Mouse (Mus musculus) intestine, postnatal 0 days (tissue): ENCODE results near the gene Ugt1a10. TPM values are rescaled to one million over a fixed set of nuclear protein-coding genes. Genes with fewer than 3 reads are reported as not detected.
A peak's percentile ranks its signal among the peaks of the same experiment; 100 is the strongest.

Experiments used
- ATAC-seq: fragments of 200-750 bp; cut with Nextera tagmentation; 2 replicates; pipeline ENCODE4 v1.8.0; 2017; ENCODE audit warnings: mild to moderate bottlenecking, moderate TSS enrichment, moderate library complexity
- H3K27ac ChIP-seq: fragments of 300-500 bp; sonication (generic); 2 replicates; pipeline ENCODE4 v1.5.1; 2014; ENCODE audit warnings: mild to moderate bottlenecking, low read depth, low read length, moderate library complexity
- H3K27me3 ChIP-seq: fragments of 300-500 bp; sonication (generic); replicated peaks from 2 replicates; pipeline ENCODE4 v1.6.1; 2014; ENCODE audit warnings: low read length, mixed read lengths; ENCODE audit not compliant: control insufficient read depth, insufficient read depth
- H3K36me3 ChIP-seq: fragments of 300-500 bp; sonication (generic); 2 replicates; pipeline ENCODE4 v1.6.1; 2014; ENCODE audit warnings: mild to moderate bottlenecking, moderate library complexity; ENCODE audit not compliant: control insufficient read depth, insufficient read depth
- H3K4me1 ChIP-seq: fragments of 300-500 bp; sonication (generic); replicated peaks from 2 replicates; pipeline ENCODE4 v1.6.1; 2014; ENCODE audit warnings: antibody characterized with exemption, low read length, mixed read lengths; ENCODE audit not compliant: control insufficient read depth, insufficient read depth
- H3K4me2 ChIP-seq: fragments of 300-500 bp; sonication (generic); replicated peaks from 2 replicates; pipeline ENCODE4 v1.6.1; 2014; ENCODE audit warnings: low read depth, mild to moderate bottlenecking, moderate library complexity
- H3K4me3 ChIP-seq: fragments of 300-500 bp; sonication (generic); 2 replicates; pipeline ENCODE4 v1.5.1; 2014; ENCODE audit warnings: low read depth, low read length
- H3K9ac ChIP-seq: fragments of 300-500 bp; sonication (generic); 2 replicates; pipeline ENCODE4 v1.6.1; 2014; ENCODE audit warnings: mild to moderate bottlenecking, low read depth, low read length
- H3K9me3 ChIP-seq: fragments of 300-500 bp; sonication (generic); 2 replicates; pipeline ENCODE4 v1.6.1; 2016; ENCODE audit warnings: mixed run types; ENCODE audit not compliant: control insufficient read depth
- CTCF ChIP-seq: sonication (generic); IDR thresholded peaks from 2 replicates; pipeline ENCODE4 v1.5.1; 2016; ENCODE audit warnings: low read depth, mild to moderate bottlenecking, control low read depth, antibody characterized with exemption, moderate library complexity
- WGBS: fragments of 180-500 bp; shearing (Covaris S2); extraction: QIAGEN DNeasy Blood & Tissue Kit; methylation state at CpG from one replicate; pipeline ENCODE4 v1.1.7; 2014; 5-methylcytosine and 5-hydroxymethylcytosine counted together
- polyA plus RNA-seq: library from polyadenylated mRNA; unstranded; fragments of >200 nt; fragmentation: Nextera tagmentation; extraction: Ambion mirVana; gene quantifications from 2 replicates; pipeline ENCODE4 v1.2.1, GENCODE M21; 2015

Ugt1a10 gene
- polyA plus RNA-seq, 1 experiment from 2014 or later: 0.05 TPM

- WGBS: 82% methylated on average over 10 of the region's 10 CpGs
- Histone ChIP-seq H3K4me1 (peaks cover 8% of the 10 kb centered on the region), H3K36me3 (peaks cover 66% of the 10 kb centered on the region), H3K9me3 (no peaks in the 10 kb centered on the region), H3K27ac (no peak overlapping the region), H3K27me3 (no peaks in the 10 kb centered on the region), H3K4me2 (no peak overlapping the region), H3K9ac (no peak overlapping the region), H3K4me3 (no peak overlapping the region)
- TF ChIP-seq CTCF: no peak
- no peak for ATAC-seq
Measured at GRCm38 (mm10) chr1:88260604-88261377, 205.6 kb downstream of the Ugt1a10 start.

GRCm38 (mm10) chr1:88261706-88262105 lies 206.5 kb downstream of the Ugt1a10 start:
- no peak overlapping the region for H3K27ac ChIP-seq
- H3K9me3 ChIP-seq: no peaks in the 10 kb centered on the region
- H3K4me2 ChIP-seq: no peak overlapping the region
- no peak overlapping the region for H3K4me3 ChIP-seq
- ATAC-seq: no peak
- no peaks in the 10 kb centered on the region for H3K27me3 ChIP-seq
- peaks cover 75% of the 10 kb centered on the region for H3K36me3 ChIP-seq
- H3K4me1 ChIP-seq: peaks cover 8% of the 10 kb centered on the region
- 86% methylated on average over 7 of the region's 7 CpGs for WGBS
- TF ChIP-seq CTCF: no peak
- H3K9ac ChIP-seq: no peak overlapping the region

- Histone ChIP-seq H3K36me3 (peaks cover 80% of the 10 kb centered on the region), H3K4me3 (no peak overlapping the region), H3K27ac (peak overlapping the region; percentile 1; the same call in 1 of the 2 replicates), H3K9ac (no peak overlapping the region), H3K4me1 (peaks cover 8% of the 10 kb centered on the region), H3K4me2 (no peak overlapping the region), H3K9me3 (no peaks in the 10 kb centered on the region), H3K27me3 (no peaks in the 10 kb centered on the region)
- ATAC-seq: no peak
- WGBS: 75% methylated on average over 4 of the region's 4 CpGs
- TF ChIP-seq CTCF: no peak
Measured at GRCm38 (mm10) chr1:88262255-88262654, 207.1 kb downstream of the Ugt1a10 start.

- WGBS: 74% methylated on average over 6 of the region's 6 CpGs
- no peak for TF ChIP-seq CTCF
- ATAC-seq: no peak
- no peaks in the 10 kb centered on the region for H3K9me3 ChIP-seq
- H3K27ac ChIP-seq: peak overlapping the region; percentile 1
- H3K36me3 ChIP-seq: peaks cover 87% of the 10 kb centered on the region
- H3K4me3 ChIP-seq: no peak overlapping the region
- H3K9ac ChIP-seq: no peak overlapping the region
- no peaks in the 10 kb centered on the region for H3K27me3 ChIP-seq
- H3K4me1 ChIP-seq: peaks cover 8% of the 10 kb centered on the region
- no peak overlapping the region for H3K4me2 ChIP-seq
Measured at GRCm38 (mm10) chr1:88262961-88263360, 207.8 kb downstream of the Ugt1a10 start.

GRCm38 (mm10) chr1:88263778-88264177 lies 208.6 kb downstream of the Ugt1a10 start:
- ATAC-seq: no peak
- 92% methylated on average over 5 of the region's 5 CpGs for WGBS
- Histone ChIP-seq H3K4me1 (peaks cover 8% of the 10 kb centered on the region), H3K36me3 (peaks cover 95% of the 10 kb centered on the region), H3K4me3 (no peak overlapping the region), H3K27ac (peak overlapping the region; percentile 5; the same call in 1 of the 2 replicates), H3K4me2 (no peak overlapping the region), H3K9ac (no peak overlapping the region), H3K27me3 (no peaks in the 10 kb centered on the region), H3K9me3 (no peaks in the 10 kb centered on the region)
- TF ChIP-seq CTCF: no peak

- Histone ChIP-seq H3K27ac (peak overlapping the region; percentile 5; the same call in 1 of the 2 replicates), H3K9ac (no peak overlapping the region), H3K4me1 (peaks cover 8% of the 10 kb centered on the region), H3K4me2 (no peak overlapping the region), H3K36me3 (peaks cover 100% of the 10 kb centered on the region), H3K27me3 (no peaks in the 10 kb centered on the region), H3K4me3 (no peak overlapping the region), H3K9me3 (no peaks in the 10 kb centered on the region)
- TF ChIP-seq CTCF: no peak
- WGBS: 84% methylated on average over 7 of the region's 7 CpGs
- no peak for ATAC-seq
Measured at GRCm38 (mm10) chr1:88264237-88264868, 209.2 kb downstream of the Ugt1a10 start.
